Mouse (Mus musculus) thymus, adult 18-20 months (tissue): ENCODE results near the gene Ccnyl1.

Experiments
- DNase-seq, 2 experiments: peaks; one replicate each; pipeline ENCODE4 v3.0.0; 2022; ENCODE audit warnings: mixed read lengths in 2 of 2

Ccnyl1 gene

DNA sequence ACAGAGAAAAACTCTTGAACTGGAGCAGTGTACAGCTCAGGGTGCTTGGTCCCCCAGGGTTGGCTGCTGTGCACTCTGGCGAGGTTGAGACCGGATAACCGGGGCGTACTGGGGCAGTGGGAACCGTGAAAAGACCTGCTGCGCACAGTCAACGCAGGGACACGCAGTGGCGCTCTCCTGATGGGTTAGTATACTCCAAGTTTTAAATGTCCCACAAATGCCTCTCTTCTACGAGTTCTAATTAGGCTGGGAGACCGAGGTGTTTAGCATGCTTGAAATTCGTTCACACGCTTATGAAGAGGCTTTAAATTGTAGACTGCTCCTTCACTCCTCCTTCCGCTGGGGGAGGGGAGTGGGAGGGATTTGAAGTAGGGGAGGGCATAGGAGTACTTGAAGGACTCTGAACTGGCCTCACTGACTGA is 48.4 kb downstream of the Ccnyl1 start:
- DNase-seq: peak; percentile 19 to 33

DNA sequence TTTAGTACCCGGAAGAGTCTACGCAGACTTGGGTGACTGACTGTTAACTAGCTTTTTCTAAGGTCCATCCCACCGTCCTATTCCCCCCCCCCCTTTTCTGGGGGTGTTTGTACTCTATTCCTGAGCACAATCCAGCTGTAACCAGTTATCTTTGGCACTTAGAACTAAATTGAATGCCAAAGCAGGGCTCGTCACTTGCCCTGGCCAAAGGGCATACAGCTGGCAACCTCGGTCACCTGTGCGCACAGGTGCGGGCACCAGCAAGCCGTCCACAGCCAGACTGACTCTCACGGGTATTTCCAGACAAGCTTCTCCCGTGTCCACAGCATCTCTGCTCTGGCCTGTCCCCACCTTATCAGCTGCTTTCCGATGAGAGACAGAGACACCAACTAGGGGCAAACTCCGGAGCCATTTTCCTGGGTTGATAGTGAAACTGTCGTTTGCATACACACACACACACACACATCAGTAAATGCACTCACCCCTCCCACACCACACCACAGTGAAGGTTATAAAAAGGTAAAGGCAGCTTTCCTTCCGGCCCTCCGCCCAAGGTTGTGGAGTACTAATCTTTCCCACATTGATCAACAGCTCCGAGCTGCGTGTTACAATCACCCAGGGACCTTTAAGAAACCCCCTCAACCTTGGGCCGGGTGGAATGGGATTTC is 52.6 kb downstream of the Ccnyl1 start:
- DNase-seq: no peak

DNA sequence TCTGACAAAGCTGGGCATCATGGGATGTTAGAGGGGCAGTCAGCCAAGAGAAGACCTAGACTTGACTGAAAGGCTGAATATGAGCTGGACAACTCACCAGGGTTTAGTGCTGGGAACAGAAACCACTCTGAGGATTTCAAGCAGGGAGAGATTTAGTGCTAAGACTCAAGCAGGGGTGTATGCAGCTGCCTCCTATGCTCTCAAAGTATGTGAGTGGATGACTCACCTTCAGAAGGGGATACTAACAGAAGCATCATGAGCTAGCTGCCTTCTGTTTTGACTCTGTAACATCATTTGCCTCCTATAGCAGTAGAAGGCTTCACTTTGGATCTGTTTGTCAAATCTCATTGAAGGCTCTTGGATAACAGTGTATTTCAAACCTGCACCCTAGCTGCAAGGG is 54.4 kb downstream of the Ccnyl1 start:
- DNase-seq: no peak

DNA sequence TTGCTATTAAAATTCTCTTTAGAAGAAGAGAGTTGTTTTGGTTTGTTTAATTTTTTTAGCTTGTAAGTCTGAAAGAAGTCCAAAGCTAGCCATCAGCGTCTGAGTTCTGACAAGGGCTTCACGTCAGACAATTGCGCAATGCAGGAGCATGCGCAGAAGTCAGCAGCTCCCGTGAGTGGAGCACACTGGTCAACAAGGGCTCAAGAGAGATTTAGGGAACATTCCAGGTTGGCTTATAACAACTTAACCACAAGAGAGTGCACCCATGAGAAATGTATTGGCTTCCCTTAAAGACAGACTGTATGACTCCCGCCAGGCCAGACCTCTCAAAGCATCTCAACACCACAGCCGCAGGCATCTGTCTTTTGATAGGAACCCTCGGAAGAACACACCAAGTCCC is 62.9 kb downstream of the Ccnyl1 start:
- no peak for DNase-seq

DNA sequence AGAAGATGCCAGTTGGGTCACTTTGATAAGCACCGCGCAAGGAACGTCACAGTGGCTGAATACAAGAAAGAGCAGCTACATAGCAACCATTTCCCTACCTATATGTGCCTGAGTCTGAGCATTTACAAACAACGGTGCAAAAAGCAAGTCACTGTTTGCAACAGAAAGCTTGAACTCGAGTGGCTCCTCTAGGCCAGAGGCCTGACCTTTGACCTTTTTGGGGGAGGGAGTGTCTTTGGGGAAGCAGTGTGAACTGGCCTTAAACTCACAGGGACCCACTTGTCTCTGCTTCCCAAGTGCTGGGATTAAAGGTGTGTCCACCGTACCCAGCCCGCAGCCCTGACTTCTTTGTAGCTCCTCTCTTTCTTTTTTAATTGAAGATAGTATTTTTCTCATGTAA is 63.4 kb downstream of the Ccnyl1 start:
- DNase-seq: no peak

DNA sequence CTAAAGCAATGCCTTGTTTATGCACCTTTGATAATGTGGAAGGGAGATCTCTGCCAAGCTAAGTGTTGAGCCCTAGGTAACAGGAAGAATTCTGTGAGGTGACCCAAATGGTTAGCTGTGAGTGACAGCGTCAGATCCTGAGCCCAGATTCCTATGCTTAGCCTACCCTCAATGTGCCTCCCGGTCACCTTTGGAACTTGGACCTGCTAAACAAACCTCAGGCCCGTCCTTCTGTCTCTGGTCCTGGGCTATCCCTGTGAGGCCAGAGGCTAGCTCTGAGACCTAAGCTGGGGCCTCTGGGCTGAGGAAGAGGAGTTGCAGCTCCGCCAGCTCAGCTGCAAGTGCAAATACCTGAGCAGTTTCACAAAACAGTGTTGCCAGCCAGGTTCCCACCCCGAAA is 64.4 kb downstream of the Ccnyl1 start:
- no peak for DNase-seq

DNA sequence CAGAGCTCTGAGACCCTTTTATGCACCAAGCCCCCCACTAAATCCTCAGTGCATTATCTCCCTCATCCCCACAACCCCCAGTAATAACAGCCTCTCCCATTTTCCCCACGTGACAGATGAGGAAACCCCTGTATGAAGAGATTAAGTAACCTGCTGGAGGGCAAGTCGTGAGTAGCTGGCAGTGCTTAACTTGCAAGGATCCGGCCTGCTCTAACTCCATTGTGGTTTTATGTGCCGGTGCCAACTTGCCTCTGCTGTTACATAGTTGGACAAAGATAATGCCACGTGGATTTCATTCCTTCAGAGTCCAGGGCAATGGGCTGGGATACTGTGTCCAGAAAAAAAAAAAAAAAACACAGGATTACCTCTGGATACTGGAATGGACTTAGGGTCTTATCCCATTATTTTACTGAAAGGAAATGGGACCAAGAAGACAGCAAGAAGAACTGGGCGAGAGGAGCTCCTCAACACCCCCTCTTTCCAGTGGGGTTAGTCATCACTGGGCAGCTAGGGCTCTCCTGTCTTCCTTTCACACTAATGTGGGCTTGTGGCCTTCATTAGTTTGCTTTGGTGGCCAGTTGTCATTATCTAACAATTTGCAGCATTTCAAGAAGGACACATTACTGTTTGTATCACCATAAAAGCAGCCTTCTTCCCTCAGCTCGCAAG is 65.8 kb downstream of the Ccnyl1 start:
- DNase-seq: no peak

DNA sequence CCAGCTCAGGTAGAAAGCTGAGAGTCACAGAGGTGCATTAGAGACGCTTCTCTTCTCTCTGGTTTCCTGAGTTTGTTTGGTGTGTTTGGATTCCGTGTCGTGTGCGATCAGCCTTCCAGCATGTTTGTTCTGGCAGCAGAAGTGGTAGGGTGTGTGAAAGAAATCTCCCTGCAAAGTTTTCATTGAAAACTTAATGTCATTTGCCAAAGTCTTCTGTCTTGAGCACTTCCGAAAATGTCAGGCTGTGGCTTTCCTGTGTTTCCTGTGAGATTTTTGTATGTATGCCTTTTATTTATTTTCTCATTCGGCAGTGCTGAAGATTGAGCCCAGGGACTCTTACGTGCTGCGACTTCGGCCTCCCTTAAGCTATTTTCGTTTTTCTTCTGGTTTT is 66.4 kb downstream of the Ccnyl1 start:
- no peak for DNase-seq

DNA sequence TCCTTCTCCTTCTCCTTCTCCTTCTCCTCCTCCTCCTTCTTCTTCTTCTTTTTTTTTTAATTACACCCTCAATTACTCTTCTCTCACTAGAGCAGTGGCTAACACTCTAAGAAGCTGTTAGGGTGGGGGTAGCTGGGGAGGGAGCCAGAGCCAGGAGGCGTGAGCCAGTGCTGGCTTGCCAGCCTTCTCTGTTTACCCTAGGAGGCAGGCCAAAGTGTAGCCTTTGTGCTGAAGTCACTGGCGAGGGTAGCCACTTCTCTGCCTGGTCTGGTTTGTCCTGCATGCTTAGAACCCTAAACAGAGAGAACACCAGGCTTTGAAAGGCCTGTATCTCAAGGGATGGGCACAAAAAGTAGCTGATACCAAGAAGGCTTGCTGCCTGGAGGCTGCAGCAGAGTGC is 67.0 kb downstream of the Ccnyl1 start:
- no peak for DNase-seq

DNA sequence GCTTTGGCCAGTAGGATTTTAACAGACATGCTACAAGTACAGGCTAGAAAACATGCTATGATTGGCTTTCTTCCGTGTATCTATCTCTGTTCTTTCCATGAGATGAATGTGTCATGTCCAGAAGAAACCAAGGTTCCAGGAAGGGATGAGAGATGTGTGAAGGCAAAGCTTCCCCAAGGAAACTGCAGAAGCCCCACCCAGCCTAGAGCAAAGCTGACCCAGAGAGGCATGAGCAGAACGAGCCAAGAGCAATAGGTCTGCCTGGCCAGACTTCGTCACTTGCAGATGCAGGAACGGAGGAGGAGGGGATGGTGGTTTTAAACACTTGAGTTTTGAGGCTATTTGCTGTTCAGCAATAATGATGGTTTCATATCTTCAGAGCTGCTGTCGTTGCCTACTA is 67.5 kb downstream of the Ccnyl1 start:
- no peak for DNase-seq

DNA sequence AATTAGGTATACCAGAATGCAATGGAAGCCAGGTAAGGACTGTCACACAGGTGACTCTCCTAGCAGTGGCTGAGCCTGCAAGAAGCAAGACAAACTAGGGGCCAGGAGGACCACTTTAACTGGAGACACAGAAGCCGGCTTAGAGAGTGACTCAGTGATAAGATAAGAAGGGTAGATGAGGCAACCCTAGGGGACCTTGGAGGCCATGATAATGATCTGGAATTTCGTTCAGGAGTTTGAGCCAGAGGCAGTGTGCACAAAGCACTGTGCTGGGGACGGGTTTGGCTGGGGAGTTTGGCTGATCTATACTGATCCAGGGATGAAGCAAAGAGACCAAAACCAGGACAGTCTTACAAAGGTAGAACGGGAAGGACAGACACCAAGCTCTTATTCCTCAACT is 71.4 kb downstream of the Ccnyl1 start:
- DNase-seq: no peak

DNA sequence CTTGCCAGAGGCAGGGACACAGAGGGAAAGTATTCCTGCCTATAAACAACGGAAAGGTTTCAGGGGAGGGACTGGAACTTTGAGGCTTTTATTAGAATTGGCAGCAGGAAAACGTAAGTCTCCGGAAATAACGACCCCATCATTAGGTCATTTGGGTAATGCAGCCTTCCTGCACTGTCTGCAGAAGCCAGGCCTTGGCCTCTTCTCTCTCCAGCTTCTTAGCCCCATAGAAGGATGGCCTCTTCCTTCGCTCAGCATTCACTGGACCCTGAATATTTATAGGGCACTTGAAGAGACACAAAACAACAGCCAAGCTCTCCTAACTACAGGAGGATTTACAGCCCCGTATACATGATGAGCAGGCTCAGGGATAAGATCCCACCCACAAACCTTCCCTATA is 79.9 kb downstream of the Ccnyl1 start:
- DNase-seq: no peak

DNA sequence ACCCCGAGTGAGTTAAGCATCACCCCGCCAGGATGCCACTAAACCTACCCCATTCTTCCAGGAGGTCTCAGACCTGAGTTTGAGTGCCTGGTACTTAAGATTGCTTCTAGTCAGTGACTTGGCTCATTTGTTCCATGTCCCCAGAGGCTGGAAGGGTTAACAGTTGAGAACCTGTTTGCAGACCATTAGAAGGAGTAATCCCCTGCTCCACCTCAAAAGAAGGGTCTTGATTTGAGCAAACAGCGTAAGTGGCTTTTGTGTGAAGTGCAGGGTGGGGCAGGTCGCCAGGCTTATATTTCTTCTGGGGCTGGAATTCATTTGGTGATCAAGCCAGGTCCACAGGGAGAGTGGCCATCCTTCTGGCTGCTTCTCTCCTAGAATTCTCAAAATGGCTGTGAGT is 83.0 kb downstream of the Ccnyl1 start:
- no peak for DNase-seq
